Mouse (Mus musculus): ENCODE measurements at regions not wholly inside any gene's neighbourhood (a gene's known extent, or its start where the extent isn't known, plus 50 kb on each side); places are given as distances from the start of the nearest gene placed in this dataset.

GRCm38 (mm10) chr3:120055216-120056154 is 271.2 kb upstream of the Ptbp2 start:
- Histone ChIP-seq H3K4me3 (ENCODE audit: low read length) (no peak overlapping the region), H3K27ac (no peak overlapping the region), H3K9ac (replicated peaks; ENCODE audit: low read length) (no peak overlapping the region), H3K9me3 (ENCODE audit: low read length) (no peaks in the 10 kb centered on the region), H3K4me1 (ENCODE audit: insufficient read depth, low read length) (no peaks in the 10 kb centered on the region), H3K36me3 (ENCODE audit: insufficient read depth, low read length) (no peaks in the 10 kb centered on the region), H3K4me2 (ENCODE audit: low read depth, low read length) (no peak overlapping the region), H3K27me3 (ENCODE audit: insufficient read depth, low read length) (no peaks in the 10 kb centered on the region)
- no peak for ATAC-seq
- DNase-seq (ENCODE audit: low spot score), result peak; percentile 32
- TF ChIP-seq CTCF (IDR thresholded peaks at IDR 0.05; ENCODE audit: low read depth), result no peak
- WGBS, result 40% methylated on average over 8 of the region's 8 CpGs

GRCm38 (mm10) chr3:120047238-120047637 is 263.0 kb upstream of the Ptbp2 start:
- ATAC-seq (no peak), DNase-seq (ENCODE audit: low spot score) (no peak)
- Histone ChIP-seq H3K4me3 (ENCODE audit: low read length) (no peak overlapping the region), H3K36me3 (ENCODE audit: insufficient read depth, low read length) (no peaks in the 10 kb centered on the region), H3K9me3 (ENCODE audit: low read length) (no peaks in the 10 kb centered on the region), H3K27me3 (ENCODE audit: insufficient read depth, low read length) (no peaks in the 10 kb centered on the region), H3K9ac (replicated peaks; ENCODE audit: low read length) (no peak overlapping the region), H3K4me2 (ENCODE audit: low read depth, low read length) (no peak overlapping the region), H3K27ac (no peak overlapping the region), H3K4me1 (ENCODE audit: insufficient read depth, low read length) (no peaks in the 10 kb centered on the region)
- TF ChIP-seq CTCF (IDR thresholded peaks at IDR 0.05; ENCODE audit: low read depth), result no peak
- WGBS, result 89% methylated on average over 3 of the region's 3 CpGs

GRCm38 (mm10) chr3:120037526-120037925 is 253.3 kb upstream of the Ptbp2 start:
- Histone ChIP-seq H3K4me3 (ENCODE audit: low read length) (no peak overlapping the region), H3K36me3 (ENCODE audit: insufficient read depth, low read length) (no peaks in the 10 kb centered on the region), H3K4me1 (ENCODE audit: insufficient read depth, low read length) (no peaks in the 10 kb centered on the region), H3K27ac (no peak overlapping the region), H3K9me3 (ENCODE audit: low read length) (no peaks in the 10 kb centered on the region), H3K27me3 (ENCODE audit: insufficient read depth, low read length) (no peaks in the 10 kb centered on the region), H3K4me2 (ENCODE audit: low read depth, low read length) (no peak overlapping the region), H3K9ac (replicated peaks; ENCODE audit: low read length) (no peak overlapping the region)
- no peak for DNase-seq (ENCODE audit: low spot score)
- ATAC-seq, result no peak
- 92% methylated on average over 3 of the region's 3 CpGs for WGBS
- no peak for TF ChIP-seq CTCF (IDR thresholded peaks at IDR 0.05; ENCODE audit: low read depth)

GRCm38 (mm10) chr3:120019826-120020683 is 235.8 kb upstream of the Ptbp2 start:
- no peaks in the 10 kb centered on the region for H3K27me3 ChIP-seq (ENCODE audit: insufficient read depth, low read length)
- ATAC-seq, result 0 out of 2 replicates have a peak, but pooled peaks have one; percentile 27
- no peak overlapping the region for H3K27ac ChIP-seq
- no peak overlapping the region for H3K4me3 ChIP-seq (ENCODE audit: low read length)
- H3K36me3 ChIP-seq (ENCODE audit: insufficient read depth, low read length), result no peaks in the 10 kb centered on the region
- WGBS, result 48% methylated on average over 10 of the region's 10 CpGs
- no peak overlapping the region for H3K4me2 ChIP-seq (ENCODE audit: low read depth, low read length)
- DNase-seq (ENCODE audit: low spot score), result no peak
- no peaks in the 10 kb centered on the region for H3K4me1 ChIP-seq (ENCODE audit: insufficient read depth, low read length)
- no peak overlapping the region for H3K9ac ChIP-seq (replicated peaks; ENCODE audit: low read length)
- TF ChIP-seq CTCF (IDR thresholded peaks at IDR 0.05; ENCODE audit: low read depth), result no peak
- no peaks in the 10 kb centered on the region for H3K9me3 ChIP-seq (ENCODE audit: low read length)

- Histone ChIP-seq H3K4me3 (ENCODE audit: low read length) (no peak overlapping the region), H3K9me3 (ENCODE audit: low read length) (no peaks in the 10 kb centered on the region), H3K36me3 (ENCODE audit: insufficient read depth, low read length) (no peaks in the 10 kb centered on the region), H3K9ac (replicated peaks; ENCODE audit: low read length) (no peak overlapping the region), H3K4me2 (ENCODE audit: low read depth, low read length) (no peak overlapping the region), H3K27me3 (ENCODE audit: insufficient read depth, low read length) (no peaks in the 10 kb centered on the region), H3K4me1 (ENCODE audit: insufficient read depth, low read length) (no peaks in the 10 kb centered on the region), H3K27ac (no peak overlapping the region)
- DNase-seq (ENCODE audit: low spot score), result no peak
- WGBS, result 90% methylated on average over 7 of the region's 7 CpGs
- no peak for ATAC-seq
- no peak for TF ChIP-seq CTCF (IDR thresholded peaks at IDR 0.05; ENCODE audit: low read depth)
Measured at GRCm38 (mm10) chr3:120015376-120015775, 231.1 kb upstream of the Ptbp2 start.

- Histone ChIP-seq H3K27ac (no peak overlapping the region), H3K36me3 (ENCODE audit: insufficient read depth, low read length) (no peaks in the 10 kb centered on the region), H3K4me1 (ENCODE audit: insufficient read depth, low read length) (no peaks in the 10 kb centered on the region), H3K9me3 (ENCODE audit: low read length) (no peaks in the 10 kb centered on the region), H3K4me3 (ENCODE audit: low read length) (no peak overlapping the region), H3K4me2 (ENCODE audit: low read depth, low read length) (no peak overlapping the region), H3K9ac (replicated peaks; ENCODE audit: low read length) (no peak overlapping the region), H3K27me3 (ENCODE audit: insufficient read depth, low read length) (no peaks in the 10 kb centered on the region)
- DNase-seq (ENCODE audit: low spot score) (peak; percentile 5), ATAC-seq (no peak)
- WGBS, result 20% methylated on average over 3 of the region's 3 CpGs
- no peak for TF ChIP-seq CTCF (IDR thresholded peaks at IDR 0.05; ENCODE audit: low read depth)
Measured at GRCm38 (mm10) chr3:120011861-120012260, 227.6 kb upstream of the Ptbp2 start.
